Mouse (Mus musculus) megakaryocyte, embryonic 14.5 days (primary cell): Measurements from ENCODE around the gene Tiparp.

Source experiments
- FLI1 ChIP-seq: IDR thresholded peaks from 2 replicates; pipeline ENCODE4 v1.6.1; 2012; ENCODE audit warnings: low read length, inconsistent platforms, mixed read lengths
- GATA1 ChIP-seq: IDR thresholded peaks from 3 replicates; pipeline ENCODE4 v1.6.1; 2012; ENCODE audit warnings: mixed read lengths, low read length, inconsistent platforms, borderline replicate concordance

- TF ChIP-seq GATA1 (no peak), FLI1 (no peak)
These were observed 45.4 kb upstream of the Tiparp start for GRCm38 (mm10) chr3:65482698-65483407.
